Mouse (Mus musculus) embryonic facial prominence, embryonic 10.5 days (tissue): ENCODE results near the gene Hk2. TPM values are rescaled to one million over a fixed set of nuclear protein-coding genes. Genes with fewer than 3 reads are reported as not detected.

ENCODE experiments used
- DNase-seq: peaks from one replicate; pipeline ENCODE4 v3.0.0-alpha.2; 2017; ENCODE audit warnings: low spot score
- H3K27ac ChIP-seq: fragments of 300-500 bp; sonication (generic); replicated peaks from 2 replicates; pipeline ENCODE4 v1.5.1; 2016; ENCODE audit warnings: mild to moderate bottlenecking
- H3K27me3 ChIP-seq: fragments of 300-500 bp; sonication (generic); replicated peaks from 2 replicates; pipeline ENCODE4 v1.6.1; 2016; ENCODE audit warnings: low read depth, mild to moderate bottlenecking; ENCODE audit not compliant: poor library complexity, severe bottlenecking
- H3K36me3 ChIP-seq: fragments of 300-500 bp; sonication (generic); replicated peaks from 2 replicates; pipeline ENCODE4 v1.6.1; 2016; ENCODE audit warnings: mild to moderate bottlenecking, moderate library complexity
- H3K4me1 ChIP-seq: fragments of 300-500 bp; sonication (generic); 2 replicates; pipeline ENCODE4 v1.6.1; 2016
- H3K4me3 ChIP-seq: fragments of 300-500 bp; sonication (generic); 2 replicates; pipeline ENCODE4 v1.5.1; 2016; ENCODE audit warnings: mild to moderate bottlenecking, moderate library complexity
- H3K9me3 ChIP-seq: fragments of 300-500 bp; sonication (generic); 2 replicates; pipeline ENCODE4 v1.6.1; 2016; ENCODE audit warnings: mild to moderate bottlenecking
- WGBS: fragments of 180-500 bp; shearing (Covaris S2); methylation state at CpG from one replicate; pipeline ENCODE4 v1.1.7; 2016; 5-methylcytosine and 5-hydroxymethylcytosine counted together
- polyA plus RNA-seq: library from polyadenylated mRNA; unstranded; fragments of >200 nt; fragmentation: Nextera tagmentation; extraction: Ambion mirVana; gene quantifications from 2 replicates; pipeline ENCODE4 v1.2.1, GENCODE M21; 2016

Hk2 gene
- polyA plus RNA-seq, 1 experiment from 2014 or later: 27.7 TPM

- WGBS: 91% methylated on average over 21 of the region's 21 CpGs
These were observed 45.6 kb downstream of the Hk2 start for GRCm38 (mm10) chr6:82728635-82729034.

GRCm38 (mm10) chr6:82727206-82727605 is 47.0 kb downstream of the Hk2 start:
- Histone ChIP-seq H3K4me3 (no peak overlapping the region), H3K9me3 (no peaks in the 10 kb centered on the region), H3K4me1 (peaks cover 13% of the 10 kb centered on the region), H3K36me3 (peaks cover 86% of the 10 kb centered on the region), H3K27me3 (no peaks in the 10 kb centered on the region), H3K27ac (no peak overlapping the region)
- WGBS: 95% methylated on average over 13 of the region's 13 CpGs
- no peak for DNase-seq

More at GRCm38 (mm10) chr6:82728635-82729034, 45.6 kb downstream of the Hk2 start:
- Histone ChIP-seq H3K27ac (no peak overlapping the region), H3K27me3 (no peaks in the 10 kb centered on the region), H3K4me1 (peaks cover 4% of the 10 kb centered on the region), H3K36me3 (peaks cover 93% of the 10 kb centered on the region), H3K4me3 (no peak overlapping the region), H3K9me3 (no peaks in the 10 kb centered on the region)
- DNase-seq: no peak

- H3K9me3 ChIP-seq: no peaks in the 10 kb centered on the region
These were observed 50.9 kb downstream of the Hk2 start for GRCm38 (mm10) chr6:82723321-82723720.

DNA sequence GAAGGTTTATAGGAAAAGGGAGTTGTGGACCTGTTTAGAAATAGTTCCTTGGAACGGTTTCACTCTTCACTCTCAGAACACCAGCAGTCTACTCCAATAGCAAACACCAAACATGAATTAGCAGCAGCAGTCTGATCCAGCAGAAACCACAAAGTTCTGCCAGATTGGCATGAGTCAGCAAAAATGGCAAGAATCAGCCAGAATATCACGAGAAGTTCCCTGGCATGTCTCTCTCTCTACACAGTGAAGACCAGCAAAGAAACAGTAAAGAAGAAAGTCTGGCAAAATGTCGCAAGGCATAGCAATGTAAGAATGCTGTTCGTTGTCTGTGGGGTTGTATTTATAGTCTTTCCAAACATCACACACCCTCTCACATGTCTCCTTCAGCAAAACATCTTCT is 58.1 kb downstream of the Hk2 start:
- Histone ChIP-seq H3K27me3 (no peaks in the 10 kb centered on the region), H3K27ac (no peak overlapping the region), H3K9me3 (no peaks in the 10 kb centered on the region), H3K36me3 (no peaks in the 10 kb centered on the region), H3K4me3 (no peak overlapping the region), H3K4me1 (no peaks in the 10 kb centered on the region)
- 86% methylated on average over 4 of the region's 4 CpGs for WGBS
- no peak for DNase-seq

More at GRCm38 (mm10) chr6:82723321-82723720, 50.9 kb downstream of the Hk2 start:
- H3K4me1 ChIP-seq: peaks cover 13% of the 10 kb centered on the region
- peak; percentile 73 for DNase-seq
- peak overlapping the region; percentile 83 for H3K27ac ChIP-seq
- no peak overlapping the region for H3K4me3 ChIP-seq
- peaks cover 47% of the 10 kb centered on the region for H3K36me3 ChIP-seq
- 41% methylated on average over 5 of the region's 5 CpGs for WGBS
- H3K27me3 ChIP-seq: no peaks in the 10 kb centered on the region

- Histone ChIP-seq H3K27ac (no peak overlapping the region), H3K9me3 (no peaks in the 10 kb centered on the region), H3K4me1 (no peaks in the 10 kb centered on the region), H3K36me3 (no peaks in the 10 kb centered on the region), H3K27me3 (no peaks in the 10 kb centered on the region), H3K4me3 (no peak overlapping the region)
- no peak for DNase-seq
- 88% methylated on average over 3 of the region's 3 CpGs for WGBS
These were observed 58.6 kb downstream of the Hk2 start for GRCm38 (mm10) chr6:82715653-82716052.

GRCm38 (mm10) chr6:82715253-82715652 is 59.0 kb downstream of the Hk2 start:
- H3K4me1 ChIP-seq: no peaks in the 10 kb centered on the region
- H3K27me3 ChIP-seq: no peaks in the 10 kb centered on the region
- DNase-seq: no peak
- H3K4me3 ChIP-seq: no peak overlapping the region
- H3K36me3 ChIP-seq: no peaks in the 10 kb centered on the region
- 87% methylated on average over 6 of the region's 6 CpGs for WGBS
- no peaks in the 10 kb centered on the region for H3K9me3 ChIP-seq
- H3K27ac ChIP-seq: no peak overlapping the region

DNA sequence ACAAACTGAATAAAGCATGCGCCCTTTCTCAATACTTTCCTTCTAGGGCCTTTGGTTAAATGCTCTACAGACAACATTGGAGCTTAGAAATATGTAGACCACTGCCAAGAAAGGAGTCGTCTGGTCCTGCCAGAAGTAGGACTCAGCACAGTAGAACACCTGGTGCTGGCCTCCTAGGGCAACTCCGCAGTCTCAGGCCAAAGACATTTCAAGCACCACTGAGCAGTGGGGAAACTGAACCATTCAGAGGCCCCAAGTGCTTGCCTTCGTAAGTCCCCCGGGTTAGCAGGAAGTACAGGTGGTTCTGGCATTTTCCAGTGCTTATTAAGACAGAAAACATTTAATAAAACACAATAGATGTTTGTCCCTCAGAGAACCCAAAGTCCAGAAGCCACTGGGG is 59.4 kb downstream of the Hk2 start:
- no peak for DNase-seq
- Histone ChIP-seq H3K9me3 (no peaks in the 10 kb centered on the region), H3K36me3 (no peaks in the 10 kb centered on the region), H3K4me3 (no peak overlapping the region), H3K27me3 (no peaks in the 10 kb centered on the region), H3K27ac (no peak overlapping the region), H3K4me1 (no peaks in the 10 kb centered on the region)
- WGBS: 88% methylated on average over 5 of the region's 5 CpGs

DNA sequence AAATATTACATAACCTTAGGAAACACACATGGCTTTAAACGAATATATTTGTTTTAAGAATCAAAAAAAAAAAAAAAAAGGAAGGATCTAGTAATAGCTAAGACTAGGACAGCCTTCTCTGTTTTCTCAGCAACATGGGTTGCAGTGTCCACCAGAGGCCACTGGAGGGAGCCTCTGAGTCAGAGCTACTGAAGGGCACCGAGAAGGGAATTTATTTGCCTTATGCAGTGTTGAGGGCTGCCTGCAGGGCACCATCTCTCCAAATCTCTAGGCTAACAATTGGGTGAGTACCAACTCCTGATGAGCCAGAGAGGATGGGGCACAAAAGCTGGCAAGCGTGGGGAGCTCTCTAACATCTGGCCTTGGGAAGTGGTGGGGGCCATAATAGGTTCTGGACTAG is 60.0 kb downstream of the Hk2 start:
- Histone ChIP-seq H3K27me3 (no peaks in the 10 kb centered on the region), H3K36me3 (no peaks in the 10 kb centered on the region), H3K27ac (no peak overlapping the region), H3K4me3 (no peak overlapping the region), H3K4me1 (no peaks in the 10 kb centered on the region), H3K9me3 (no peaks in the 10 kb centered on the region)
- peak; percentile 75 for DNase-seq
- WGBS: 20% methylated on average over 3 of the region's 3 CpGs

DNA sequence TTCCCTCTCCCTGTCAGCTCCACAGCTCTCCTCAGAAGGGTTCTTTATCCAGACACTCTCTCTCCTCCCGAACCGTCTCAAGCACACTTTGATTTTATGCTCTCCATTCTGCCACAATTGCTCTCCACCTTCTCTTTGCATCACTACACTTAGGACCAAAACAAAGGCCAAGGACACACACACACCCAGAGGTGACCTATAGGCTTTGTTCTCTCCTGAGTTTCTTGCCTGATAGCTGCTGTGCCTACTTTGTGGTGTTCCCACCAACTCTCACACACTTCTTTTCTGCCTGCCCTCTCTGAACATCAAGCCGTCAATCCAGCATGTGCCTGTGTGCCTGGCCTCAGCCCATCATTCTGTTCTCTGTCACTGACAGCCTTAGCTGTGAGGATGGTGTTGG is 66.5 kb downstream of the Hk2 start:
- Histone ChIP-seq H3K27me3 (no peaks in the 10 kb centered on the region), H3K36me3 (no peaks in the 10 kb centered on the region), H3K9me3 (no peaks in the 10 kb centered on the region), H3K4me3 (no peak overlapping the region), H3K27ac (no peak overlapping the region), H3K4me1 (no peaks in the 10 kb centered on the region)
- 90% methylated on average over 3 of the region's 3 CpGs for WGBS
- DNase-seq: no peak

DNA sequence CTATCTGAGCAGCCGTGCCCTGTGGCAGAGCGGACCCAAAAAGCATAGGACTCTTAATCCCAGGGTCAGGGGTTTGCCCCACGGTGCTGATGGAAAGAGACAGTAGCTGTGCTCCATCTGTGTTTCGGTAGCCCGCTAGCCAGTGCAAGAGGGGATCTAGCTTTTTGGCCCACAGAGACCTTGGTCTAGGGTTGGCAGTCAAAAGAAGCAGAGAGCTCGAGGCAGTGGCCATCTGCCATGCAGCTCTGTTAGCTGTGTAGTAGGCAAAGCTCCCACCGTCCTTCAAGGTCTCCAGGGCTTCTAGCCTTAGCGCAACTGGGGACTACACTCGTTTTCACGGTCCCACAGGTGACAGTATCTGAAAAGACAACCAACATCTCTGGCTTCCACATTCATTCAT is 67.0 kb downstream of the Hk2 start:
- no peaks in the 10 kb centered on the region for H3K9me3 ChIP-seq
- H3K36me3 ChIP-seq: no peaks in the 10 kb centered on the region
- DNase-seq: no peak
- no peaks in the 10 kb centered on the region for H3K4me1 ChIP-seq
- H3K27ac ChIP-seq: no peak overlapping the region
- 90% methylated on average over 10 of the region's 10 CpGs for WGBS
- H3K4me3 ChIP-seq: no peak overlapping the region
- H3K27me3 ChIP-seq: no peaks in the 10 kb centered on the region

GRCm38 (mm10) chr6:82705221-82705620 is 69.0 kb downstream of the Hk2 start, which contains the start of gene Pole4:
Gene Pole4 (minus strand): TSS chr6:82705365.
- no peaks in the 10 kb centered on the region for H3K27me3 ChIP-seq
- WGBS: 81% methylated on average over 5 of the region's 5 CpGs

GRCm38 (mm10) chr6:82703710-82704109 is 70.5 kb downstream of the Hk2 start:
- Histone ChIP-seq H3K4me3 (no peak overlapping the region), H3K36me3 (no peaks in the 10 kb centered on the region), H3K4me1 (peaks cover 15% of the 10 kb centered on the region), H3K27ac (no peak overlapping the region), H3K27me3 (no peaks in the 10 kb centered on the region), H3K9me3 (no peaks in the 10 kb centered on the region)
- no peak for DNase-seq
- WGBS: 86% methylated on average over 3 of the region's 3 CpGs

More at GRCm38 (mm10) chr6:82705221-82705620, 69.0 kb downstream of the Hk2 start, which contains the start of gene Pole4:
- Histone ChIP-seq H3K4me3 (no peak within 1 kb of the TSS), H3K27ac (no peak within 1 kb of the TSS), H3K9me3 (no peaks in the 10 kb centered on the region), H3K4me1 (peaks cover 6% of the 10 kb centered on the region), H3K36me3 (no peaks in the 10 kb centered on the region)
- no peak for DNase-seq

GRCm38 (mm10) chr6:82702593-82703017 is 71.6 kb downstream of the Hk2 start:
- Histone ChIP-seq H3K4me1 (peaks cover 15% of the 10 kb centered on the region), H3K4me3 (no peak overlapping the region), H3K36me3 (no peaks in the 10 kb centered on the region), H3K27ac (no peak overlapping the region), H3K27me3 (no peaks in the 10 kb centered on the region), H3K9me3 (no peaks in the 10 kb centered on the region)
- peak; percentile 90 for DNase-seq
- 30% methylated on average over 16 of the region's 16 CpGs for WGBS

- no peaks in the 10 kb centered on the region for H3K9me3 ChIP-seq
- H3K4me3 ChIP-seq: no peak overlapping the region
- no peaks in the 10 kb centered on the region for H3K27me3 ChIP-seq
- no peak for DNase-seq
- H3K4me1 ChIP-seq: peaks cover 15% of the 10 kb centered on the region
- 58% methylated on average over 6 of the region's 6 CpGs for WGBS
- H3K36me3 ChIP-seq: no peaks in the 10 kb centered on the region
- H3K27ac ChIP-seq: no peak overlapping the region
These were observed 73.0 kb downstream of the Hk2 start for GRCm38 (mm10) chr6:82701296-82701695.
